Mouse (Mus musculus) brain, embryonic 14.5 days (tissue): ENCODE results near the gene Tenm4.

Experiments
- CTCF ChIP-seq: fragments of 200-500 bp; IDR thresholded peaks from 2 replicates; pipeline ENCODE4 v1.5.1; 2012; ENCODE audit warnings: inconsistent platforms, mild to moderate bottlenecking, moderate library complexity, borderline replicate concordance; ENCODE audit not compliant: insufficient read depth, insufficient read length; ENCODE audit errors: extremely low read depth
- POLR2A ChIP-seq: fragments of 200-500 bp; IDR thresholded peaks from 2 replicates; pipeline ENCODE4 v1.6.1; 2012; ENCODE audit warnings: mild to moderate bottlenecking, inconsistent platforms, borderline replicate concordance; ENCODE audit not compliant: poor library complexity, insufficient read depth, insufficient read length, severe bottlenecking; ENCODE audit errors: extremely low read depth

- TF ChIP-seq CTCF (no peak), POLR2A (no peak)
Measured at GRCm38 (mm10) chr7:96943715-96944377, 772.8 kb downstream of the Tenm4 start.
